Mouse (Mus musculus): ENCODE results near the gene Disc1.

- no peak for TF ChIP-seq EP300 (IDR thresholded peaks at IDR 0.05; ENCODE audit: insufficient read depth, low read depth, low read length)
- TF ChIP-seq POLR2A (IDR thresholded peaks at IDR 0.05; ENCODE audit: insufficient read depth, low read depth, low read length), result no peak
Observed at GRCm38 (mm10) chr8:125159387-125159786, 105.4 kb downstream of the Disc1 start.

Measured in heart, adult 2 months (tissue).